Mouse (Mus musculus): ENCODE measurements around the gene Nuak1.
"Not testable (repeated sequence)": the region's sequence is repeated elsewhere in the genome, so short reads cannot be mapped to it uniquely, and the experiment has no call there.

The Nuak1 gene

GRCm38 (mm10) chr10:84440541-84441433, at the start of gene Nuak1:
Gene Nuak1, minus strand, starts transcription at chr10:84440597.
- peak; percentile 86 to 87 for DNase-seq

- no peak for DNase-seq
Observed at GRCm38 (mm10) chr10:84490115-84490514, 49.7 kb upstream of the Nuak1 start.

GRCm38 (mm10) chr10:84488315-84488714, 47.9 kb upstream of the Nuak1 start:
- peak; percentile 63 to 69 for DNase-seq

- DNase-seq, result no peak
Observed at GRCm38 (mm10) chr10:84484661-84485060, 44.3 kb upstream of the Nuak1 start.

- no peak for DNase-seq
Observed at GRCm38 (mm10) chr10:84483553-84483952, 43.2 kb upstream of the Nuak1 start.

- no peak for DNase-seq
Observed at GRCm38 (mm10) chr10:84483069-84483468, 42.7 kb upstream of the Nuak1 start.

- DNase-seq, result not testable (repeated sequence)
Observed at GRCm38 (mm10) chr10:84482418-84482817, 42.0 kb upstream of the Nuak1 start.

- no peak for DNase-seq
Observed at GRCm38 (mm10) chr10:84481327-84481671, 40.9 kb upstream of the Nuak1 start.

GRCm38 (mm10) chr10:84480667-84481326, 40.4 kb upstream of the Nuak1 start:
- no peak for DNase-seq

GRCm38 (mm10) chr10:84480146-84480545, 39.7 kb upstream of the Nuak1 start:
- DNase-seq, result no peak

- DNase-seq, result no peak
Observed at GRCm38 (mm10) chr10:84477613-84478076, 37.2 kb upstream of the Nuak1 start.

- no peak for DNase-seq
Observed at GRCm38 (mm10) chr10:84477045-84477612, 36.7 kb upstream of the Nuak1 start.

- no peak for DNase-seq
Observed at GRCm38 (mm10) chr10:84467555-84468164, 27.3 kb upstream of the Nuak1 start.

GRCm38 (mm10) chr10:84465511-84465910, 25.1 kb upstream of the Nuak1 start:
- no peak for DNase-seq

GRCm38 (mm10) chr10:84460420-84461101, 20.2 kb upstream of the Nuak1 start:
- DNase-seq, result no peak

GRCm38 (mm10) chr10:84458094-84458493, 17.7 kb upstream of the Nuak1 start:
- no peak for DNase-seq

GRCm38 (mm10) chr10:84457539-84457938, 17.1 kb upstream of the Nuak1 start:
- DNase-seq, result no peak

- DNase-seq, result no peak
Observed at GRCm38 (mm10) chr10:84456632-84457320, 16.4 kb upstream of the Nuak1 start.

GRCm38 (mm10) chr10:84451883-84452282, 11.5 kb upstream of the Nuak1 start:
- DNase-seq, result no peak

GRCm38 (mm10) chr10:84450654-84451053, 10.3 kb upstream of the Nuak1 start:
- peak; percentile 59 to 74 for DNase-seq

- DNase-seq, result no peak
Observed at GRCm38 (mm10) chr10:84449733-84450132, 9.3 kb upstream of the Nuak1 start.

GRCm38 (mm10) chr10:84447411-84447821, 7.0 kb upstream of the Nuak1 start:
- DNase-seq, result no peak
